Mouse (Mus musculus) megakaryocyte, embryonic 14.5 days (primary cell): ENCODE data around the gene Tspan12.

Experiments
- FLI1 ChIP-seq: IDR thresholded peaks from 2 replicates; pipeline ENCODE4 v1.6.1; 2012; ENCODE audit warnings: low read length, inconsistent platforms, mixed read lengths
- GATA1 ChIP-seq: IDR thresholded peaks from 3 replicates; pipeline ENCODE4 v1.6.1; 2012; ENCODE audit warnings: mixed read lengths, low read length, inconsistent platforms, borderline replicate concordance

- TF ChIP-seq GATA1 (no peak), FLI1 (no peak)
These were observed 27.2 kb upstream of the Tspan12 start for GRCm38 (mm10) chr6:21879496-21879895.
